12 mouse cellular contexts compared by ENCODE assay signal in genomic region chr17:31402713-31403112, GRCm38 (mm10). TPM values are rescaled to one million over a fixed set of nuclear protein-coding genes. Genes with fewer than 3 reads are reported as not detected.
DNase-seq lines count a peak whose midpoint lies in the region; ATAC-seq lines count a peak whose summit lies in the region.
"Had no signal": no experiment of that assay in that cellular context is flagged by ENCODE, and none has a peak within 500 bp of the region (broad histone marks: within the 10 kb centered on the region; RNA-seq: fewer than 3 reads in every experiment).

No protein-coding gene starts in this region.

- no peaks in the 10 kb centered on the region for H3K27me3 ChIP-seq in hindbrain, embryonic 13.5 days
- no peaks in the 10 kb centered on the region for H3K27me3 ChIP-seq in hindbrain, embryonic 11.5 days (ENCODE audit: control insufficient read depth, insufficient read depth, low read length)
- H3K27me3 ChIP-seq in midbrain, embryonic 13.5 days: no peaks in the 10 kb centered on the region
- no peaks in the 10 kb centered on the region for H3K27me3 ChIP-seq in midbrain, embryonic 11.5 days (ENCODE audit: control insufficient read depth, insufficient read depth, low read length)
- no peaks in the 10 kb centered on the region for H3K27me3 ChIP-seq in forebrain, embryonic 12.5 days
- H3K27me3 ChIP-seq in limb, embryonic 15.5 days: no peaks in the 10 kb centered on the region
- H3K27me3 ChIP-seq: hindbrain, embryonic 12.5 days had no signal

- H3K9ac ChIP-seq in hindbrain, embryonic 13.5 days: no peak overlapping the region
- H3K9ac ChIP-seq in hindbrain, embryonic 11.5 days (ENCODE audit: low read depth, low read length): no peak overlapping the region
- no peak overlapping the region for H3K9ac ChIP-seq in midbrain, embryonic 13.5 days (replicated peaks)
- no peak overlapping the region for H3K9ac ChIP-seq in midbrain, embryonic 11.5 days (ENCODE audit: low read length)
- no peak overlapping the region for H3K9ac ChIP-seq in forebrain, embryonic 12.5 days
- H3K9ac ChIP-seq in limb, embryonic 15.5 days: no peak overlapping the region
- H3K9ac ChIP-seq: hindbrain, embryonic 12.5 days had no signal

- H3K27ac ChIP-seq in hindbrain, embryonic 13.5 days: 0 out of 2 replicates have a peak overlapping the region, but pooled peaks have one; percentile 3
- no peak overlapping the region for H3K27ac ChIP-seq in hindbrain, embryonic 11.5 days (ENCODE audit: low read depth, low read length)
- H3K27ac ChIP-seq in midbrain, embryonic 13.5 days: 0 out of 2 replicates have a peak overlapping the region, but pooled peaks have one; percentile 15
- no peak overlapping the region for H3K27ac ChIP-seq in midbrain, embryonic 11.5 days (ENCODE audit: low read depth, low read length)
- H3K27ac ChIP-seq in forebrain, embryonic 12.5 days: peak overlapping the region; percentile 62; the same call in 1 of the 2 replicates
- H3K27ac ChIP-seq in limb, embryonic 15.5 days: peak overlapping the region; percentile 79

- peaks cover 14% of the 10 kb centered on the region for H3K36me3 ChIP-seq in hindbrain, embryonic 13.5 days
- H3K36me3 ChIP-seq in hindbrain, embryonic 11.5 days (ENCODE audit: control insufficient read depth, insufficient read depth, low read length): no peaks in the 10 kb centered on the region
- peaks cover 7% of the 10 kb centered on the region; the same call in 1 of the 2 replicates for H3K36me3 ChIP-seq in midbrain, embryonic 13.5 days
- H3K36me3 ChIP-seq in midbrain, embryonic 11.5 days (ENCODE audit: control insufficient read depth, insufficient read depth, low read length): no peaks in the 10 kb centered on the region
- H3K36me3 ChIP-seq in forebrain, embryonic 12.5 days (replicated peaks): peaks cover 2% of the 10 kb centered on the region; the same call in 1 of the 2 replicates
- H3K36me3 ChIP-seq in limb, embryonic 15.5 days: no peaks in the 10 kb centered on the region

- ATAC-seq in hindbrain, embryonic 13.5 days (ENCODE audit: low FRiP score): no peak
- ATAC-seq in hindbrain, embryonic 11.5 days (ENCODE audit: low FRiP score): no peak
- ATAC-seq in midbrain, embryonic 13.5 days: no peak
- ATAC-seq in midbrain, embryonic 11.5 days (ENCODE audit: low FRiP score): no peak
- ATAC-seq in forebrain, embryonic 12.5 days (ENCODE audit: low FRiP score): no peak
- ATAC-seq in limb, embryonic 15.5 days (ENCODE audit: insufficient number of reproducible peaks, low FRiP score, low TSS enrichment, low read depth): no peak
- ATAC-seq: Patski had no signal

- H3K4me2 ChIP-seq in hindbrain, embryonic 13.5 days: no peak overlapping the region
- H3K4me2 ChIP-seq in hindbrain, embryonic 11.5 days (replicated peaks; ENCODE audit: low read depth, low read length): no peak overlapping the region
- no peak overlapping the region for H3K4me2 ChIP-seq in midbrain, embryonic 13.5 days (replicated peaks)
- H3K4me2 ChIP-seq in midbrain, embryonic 11.5 days: no peak overlapping the region
- H3K4me2 ChIP-seq in forebrain, embryonic 12.5 days: no peak overlapping the region
- no peak overlapping the region for H3K4me2 ChIP-seq in limb, embryonic 15.5 days
- H3K4me2 ChIP-seq: hindbrain, embryonic 12.5 days had no signal

- no peak overlapping the region for H3K4me3 ChIP-seq in hindbrain, embryonic 13.5 days
- no peak overlapping the region for H3K4me3 ChIP-seq in hindbrain, embryonic 11.5 days (ENCODE audit: low read depth, low read length)
- H3K4me3 ChIP-seq in midbrain, embryonic 13.5 days (replicated peaks): no peak overlapping the region
- no peak overlapping the region for H3K4me3 ChIP-seq in midbrain, embryonic 11.5 days (ENCODE audit: low read depth, low read length)
- no peak overlapping the region for H3K4me3 ChIP-seq in forebrain, embryonic 12.5 days (replicated peaks)
- H3K4me3 ChIP-seq in limb, embryonic 15.5 days: no peak overlapping the region
- H3K4me3 ChIP-seq: hindbrain, embryonic 12.5 days had no signal

- WGBS in hindbrain, embryonic 13.5 days: 69% methylated on average over 8 of the region's 8 CpGs
- 88% methylated on average over 8 of the region's 8 CpGs for WGBS in hindbrain, embryonic 11.5 days
- 61% methylated on average over 8 of the region's 8 CpGs for WGBS in midbrain, embryonic 13.5 days
- 83% methylated on average over 8 of the region's 8 CpGs for WGBS in midbrain, embryonic 11.5 days
- 51% methylated on average over 8 of the region's 8 CpGs for WGBS in forebrain, embryonic 12.5 days
- WGBS in limb, embryonic 15.5 days: 30% methylated on average over 8 of the region's 8 CpGs

- H3K4me1 ChIP-seq in hindbrain, embryonic 13.5 days (replicated peaks): peaks cover 34% of the 10 kb centered on the region
- no peaks in the 10 kb centered on the region for H3K4me1 ChIP-seq in hindbrain, embryonic 11.5 days (replicated peaks; ENCODE audit: control insufficient read depth, insufficient read depth, low read length)
- peaks cover 26% of the 10 kb centered on the region for H3K4me1 ChIP-seq in midbrain, embryonic 13.5 days (replicated peaks)
- peaks cover 3% of the 10 kb centered on the region; the same call in 1 of the 2 replicates for H3K4me1 ChIP-seq in midbrain, embryonic 11.5 days (ENCODE audit: control insufficient read depth, insufficient read depth, low read length)
- peaks cover 13% of the 10 kb centered on the region for H3K4me1 ChIP-seq in forebrain, embryonic 12.5 days
- H3K4me1 ChIP-seq in limb, embryonic 15.5 days: peaks cover 55% of the 10 kb centered on the region

- no peak for DNase-seq in hindbrain, embryonic 11.5 days (ENCODE audit: low spot score)
- DNase-seq in midbrain, embryonic 11.5 days (ENCODE audit: low spot score, missing footprints): no peak
- DNase-seq in heart, adult 9 months (ENCODE audit: low spot score in 2 of 2): no peak
- no peak for DNase-seq in cerebellum, adult 11-12 months
- DNase-seq: cerebellum, adult 11 months; gastrocnemius, postnatal 14 days had no signal

- H3K9me3 ChIP-seq in hindbrain, embryonic 13.5 days: no peaks in the 10 kb centered on the region
- no peaks in the 10 kb centered on the region for H3K9me3 ChIP-seq in hindbrain, embryonic 11.5 days (ENCODE audit: control insufficient read depth, low read length)
- H3K9me3 ChIP-seq in midbrain, embryonic 13.5 days: no peaks in the 10 kb centered on the region
- H3K9me3 ChIP-seq in midbrain, embryonic 11.5 days (ENCODE audit: control insufficient read depth, low read length): no peaks in the 10 kb centered on the region
- H3K9me3 ChIP-seq in forebrain, embryonic 12.5 days: no peaks in the 10 kb centered on the region
- no peaks in the 10 kb centered on the region for H3K9me3 ChIP-seq in limb, embryonic 15.5 days
- H3K9me3 ChIP-seq: hindbrain, embryonic 12.5 days had no signal

RNA-seq across cellular contexts. Expression of gene Pde9a, which starts 16.7 kb away (rescaled TPM):
- 36.7 and 37.8 TPM in 2 replicates for polyA plus RNA-seq in hindbrain, embryonic 13.5 days (2015; fragmentation: Nextera tagmentation; extraction: Ambion mirVana)
- polyA plus RNA-seq in hindbrain, embryonic 11.5 days (2014; fragmentation: Nextera tagmentation; extraction: Ambion mirVana): 27.9 and 29.0 TPM in 2 replicates
- 42.0 and 46.2 TPM in 2 replicates for polyA plus RNA-seq in midbrain, embryonic 13.5 days (2015; fragmentation: Nextera tagmentation; extraction: Ambion mirVana)
- polyA plus RNA-seq in midbrain, embryonic 11.5 days (2014; fragmentation: Nextera tagmentation; extraction: Ambion mirVana): 23.4 and 23.5 TPM in 2 replicates
- polyA plus RNA-seq in forebrain, embryonic 12.5 days (2016; fragmentation: Nextera tagmentation; extraction: Ambion mirVana): 34.7 and 36.7 TPM in 2 replicates
- polyA plus RNA-seq in limb, embryonic 15.5 days (2015; fragmentation: Nextera tagmentation; extraction: Ambion mirVana): 23.4 and 23.9 TPM in 2 replicates
- polyA plus RNA-seq: Patski had no signal

Comparison
In these comparisons a context has a peak if more than half of its experiments do, and no peak if none do; other contexts are left out.
1. H3K27ac ChIP-seq: peak in hindbrain, embryonic 13.5 days (single experiment), midbrain, embryonic 13.5 days (single experiment), forebrain, embryonic 12.5 days (single experiment) and limb, embryonic 15.5 days (single experiment); none in hindbrain, embryonic 11.5 days (single experiment) and midbrain, embryonic 11.5 days (single experiment).